Mouse (Mus musculus) heart, postnatal 0 days (tissue): Measurements from ENCODE around the gene Xrcc5.

Experiments
- CTCF ChIP-seq: IDR thresholded peaks from 2 replicates; pipeline ENCODE4 v1.5.1; 2016; ENCODE audit warnings: antibody characterized with exemption, control low read depth, low read depth
- EP300 ChIP-seq: IDR thresholded peaks from 2 replicates; pipeline ENCODE4 v1.6.1; 2016; ENCODE audit warnings: antibody characterized with exemption, low read depth

DNA sequence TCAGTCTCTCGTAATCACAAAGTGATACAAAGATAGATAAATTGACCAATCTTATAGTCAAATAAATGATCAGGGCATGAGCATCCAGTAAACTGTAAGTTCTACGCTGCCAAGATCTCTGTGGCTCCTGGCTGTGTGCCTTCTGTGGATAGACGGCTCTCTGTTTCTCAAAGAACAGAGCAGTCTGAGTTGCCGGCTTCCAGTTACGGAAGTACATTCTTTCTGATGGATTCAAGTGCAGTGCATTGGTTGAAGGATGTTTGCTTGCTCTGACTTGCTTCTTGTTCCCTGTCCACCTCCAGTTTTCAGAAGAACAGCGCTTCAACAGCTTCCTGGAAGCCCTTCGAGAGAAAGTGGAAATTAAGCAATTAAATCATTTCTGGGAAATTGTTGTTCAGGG, 75.8 kb downstream of the Xrcc5 start:
- TF ChIP-seq CTCF (no peak), EP300 (no peak)
